ENCODE assay signal across 19 mouse cellular contexts in the genomic region with DNA sequence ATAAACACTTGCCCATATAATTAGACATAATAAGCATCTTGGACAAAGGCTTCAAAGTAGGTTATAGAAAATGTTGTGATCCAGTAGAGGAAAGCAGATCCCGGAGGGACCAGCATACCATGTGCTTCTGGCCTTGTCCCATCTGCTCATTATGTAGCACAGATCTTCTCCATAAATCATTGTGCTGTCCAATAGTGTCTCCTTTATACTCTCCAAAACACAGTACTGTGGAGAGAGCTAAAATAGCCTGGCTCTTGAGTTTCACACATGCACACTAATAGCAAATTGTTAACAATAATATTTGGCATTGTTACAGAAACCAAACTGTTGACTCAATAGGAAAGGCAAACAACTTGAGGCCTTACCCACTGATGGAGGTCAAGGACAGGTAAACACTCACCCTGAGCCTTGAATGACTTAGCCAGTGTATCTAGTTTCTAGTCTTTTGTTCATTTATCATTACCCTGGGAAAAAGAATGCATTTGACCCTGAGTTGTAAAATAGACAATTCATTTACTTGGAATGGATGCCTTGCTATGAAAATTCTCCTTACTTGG.
DNase-seq lines count a peak whose midpoint lies in the region; ATAC-seq and TF ChIP-seq lines count a peak whose summit lies in the region.
"Had no signal": no experiment of that assay in that cellular context is flagged by ENCODE, and none has a peak within 500 bp of the region (broad histone marks: within the 10 kb centered on the region; RNA-seq: fewer than 3 reads in every experiment).

No protein-coding gene starts in this region.

- H3K27ac ChIP-seq in kidney, postnatal 0 days, result no peak overlapping the region
- H3K27ac ChIP-seq in kidney, embryonic 16.5 days (ENCODE audit: low read length), result no peak overlapping the region
- no peak overlapping the region for H3K27ac ChIP-seq in neural tube, embryonic 14.5 days (ENCODE audit: low read depth, low read length)
- H3K27ac ChIP-seq in neural tube, embryonic 15.5 days (replicated peaks), result no peak overlapping the region
- H3K27ac ChIP-seq: embryonic facial prominence, embryonic 10.5 days; left cerebral cortex, adult 2 months had no signal

- no peak; the same call in 1 of the 2 replicates for ATAC-seq in kidney, postnatal 0 days (replicated peaks; ENCODE audit: low FRiP score, low read depth)
- ATAC-seq in kidney, embryonic 16.5 days (ENCODE audit: low FRiP score, low TSS enrichment), result no peak
- ATAC-seq in neural tube, embryonic 14.5 days (ENCODE audit: low read depth), result peak; percentile 74; the same call in 1 of the 2 replicates
- no peak for ATAC-seq in neural tube, embryonic 15.5 days (ENCODE audit: low FRiP score)

- no peak overlapping the region for H3K4me2 ChIP-seq in kidney, postnatal 0 days (ENCODE audit: low read length)
- no peak overlapping the region for H3K4me2 ChIP-seq in kidney, embryonic 16.5 days (replicated peaks; ENCODE audit: low read depth, low read length)
- H3K4me2 ChIP-seq in neural tube, embryonic 14.5 days (ENCODE audit: low read depth, low read length), result no peak overlapping the region
- no peak overlapping the region for H3K4me2 ChIP-seq in neural tube, embryonic 15.5 days
- H3K4me2 ChIP-seq: liver, embryonic 11.5 days had no signal

- no peaks in the 10 kb centered on the region for H3K4me1 ChIP-seq in kidney, postnatal 0 days (replicated peaks; ENCODE audit: insufficient read depth, low read length)
- no peaks in the 10 kb centered on the region for H3K4me1 ChIP-seq in kidney, embryonic 16.5 days (ENCODE audit: insufficient read depth, low read length)
- H3K4me1 ChIP-seq in neural tube, embryonic 14.5 days (ENCODE audit: control insufficient read depth, insufficient read depth, low read length), result no peaks in the 10 kb centered on the region
- H3K4me1 ChIP-seq in neural tube, embryonic 15.5 days, result no peaks in the 10 kb centered on the region
- H3K4me1 ChIP-seq: embryonic facial prominence, embryonic 10.5 days had no signal

- H3K27me3 ChIP-seq in kidney, postnatal 0 days (ENCODE audit: insufficient read depth, low read length), result no peaks in the 10 kb centered on the region
- no peaks in the 10 kb centered on the region for H3K27me3 ChIP-seq in kidney, embryonic 16.5 days (ENCODE audit: insufficient read depth, low read length)
- H3K27me3 ChIP-seq in neural tube, embryonic 14.5 days (ENCODE audit: control insufficient read depth, insufficient read depth, low read length), result no peaks in the 10 kb centered on the region
- H3K27me3 ChIP-seq in neural tube, embryonic 15.5 days (replicated peaks), result no peaks in the 10 kb centered on the region
- H3K27me3 ChIP-seq: CH12.LX had no signal

- H3K9ac ChIP-seq in kidney, postnatal 0 days (ENCODE audit: low read depth, low read length), result no peak overlapping the region
- H3K9ac ChIP-seq in kidney, embryonic 16.5 days (replicated peaks; ENCODE audit: low read length), result no peak overlapping the region
- H3K9ac ChIP-seq in neural tube, embryonic 14.5 days (replicated peaks; ENCODE audit: low read depth, low read length), result no peak overlapping the region
- no peak overlapping the region for H3K9ac ChIP-seq in neural tube, embryonic 15.5 days (replicated peaks)

- TF ChIP-seq CTCF in kidney, postnatal 0 days (IDR thresholded peaks at IDR 0.05; ENCODE audit: low read depth), result no peak

- WGBS in kidney, postnatal 0 days, result 30% methylated on average over 1 of the region's 1 CpGs
- 52% methylated on average over 1 of the region's 1 CpGs for WGBS in kidney, embryonic 16.5 days
- 68% methylated on average over 1 of the region's 1 CpGs for whole genome bisulfite sequencing in neural tube, embryonic 14.5 days
- WGBS in neural tube, embryonic 15.5 days, result 53% methylated on average over 1 of the region's 1 CpGs

- H3K9me3 ChIP-seq in kidney, postnatal 0 days (replicated peaks; ENCODE audit: low read length), result no peaks in the 10 kb centered on the region
- H3K9me3 ChIP-seq in kidney, embryonic 16.5 days (ENCODE audit: low read length), result no peaks in the 10 kb centered on the region
- H3K9me3 ChIP-seq in neural tube, embryonic 14.5 days (ENCODE audit: control insufficient read depth, low read length), result no peaks in the 10 kb centered on the region
- no peaks in the 10 kb centered on the region for H3K9me3 ChIP-seq in neural tube, embryonic 15.5 days (replicated peaks)
- H3K9me3 ChIP-seq: embryonic facial prominence, embryonic 10.5 days had no signal

- H3K4me3 ChIP-seq in kidney, postnatal 0 days (replicated peaks; ENCODE audit: low read depth, low read length), result no peak overlapping the region
- H3K4me3 ChIP-seq in kidney, embryonic 16.5 days (ENCODE audit: low read length), result no peak overlapping the region
- H3K4me3 ChIP-seq in neural tube, embryonic 14.5 days (ENCODE audit: low read depth, low read length), result no peak overlapping the region
- H3K4me3 ChIP-seq in neural tube, embryonic 15.5 days (replicated peaks), result no peak overlapping the region
- H3K4me3 ChIP-seq: embryonic facial prominence, embryonic 10.5 days; left cerebral cortex, adult 2 months had no signal

- H3K36me3 ChIP-seq in kidney, postnatal 0 days (ENCODE audit: insufficient read depth, low read length), result no peaks in the 10 kb centered on the region
- no peaks in the 10 kb centered on the region for H3K36me3 ChIP-seq in kidney, embryonic 16.5 days (ENCODE audit: insufficient read depth, low read length)
- H3K36me3 ChIP-seq in neural tube, embryonic 14.5 days (ENCODE audit: control insufficient read depth, insufficient read depth, low read length), result no peaks in the 10 kb centered on the region
- H3K36me3 ChIP-seq in neural tube, embryonic 15.5 days, result no peaks in the 10 kb centered on the region
- H3K36me3 ChIP-seq: embryonic facial prominence, embryonic 10.5 days had no signal

- peak; percentile 25 for DNase-seq in adrenal gland, adult 8-10 months
- DNase-seq in adrenal gland, postnatal 4 days (ENCODE audit: low spot score in 2 of 2), result no peak
- DNase-seq in kidney, postnatal 0 days (ENCODE audit: low spot score), result peak; percentile 47
- no peak for DNase-seq in ovary, postnatal 14 days (ENCODE audit: low spot score)
- DNase-seq in retina, postnatal 1 day, result no peak
- DNase-seq: cerebellum, adult 8-10 months; heart, adult 11 months; kidney, adult 8-10 months; kidney, postnatal 4 days; layer of hippocampus, adult 9-11 months; left cerebral cortex, postnatal 4 days; right cerebral cortex, postnatal 25 days had no signal

Comparison
In these comparisons a context has a peak if more than half of its experiments do, and no peak if none do; other contexts are left out.
1. DNase-seq: peak in adrenal gland, adult 8-10 months (single experiment) and kidney, postnatal 0 days (single experiment); none in adrenal gland, postnatal 4 days (0 of 2), ovary, postnatal 14 days (single experiment) and retina, postnatal 1 day (single experiment).